Mouse (Mus musculus): ENCODE results near the gene Tomm40.

DNA sequence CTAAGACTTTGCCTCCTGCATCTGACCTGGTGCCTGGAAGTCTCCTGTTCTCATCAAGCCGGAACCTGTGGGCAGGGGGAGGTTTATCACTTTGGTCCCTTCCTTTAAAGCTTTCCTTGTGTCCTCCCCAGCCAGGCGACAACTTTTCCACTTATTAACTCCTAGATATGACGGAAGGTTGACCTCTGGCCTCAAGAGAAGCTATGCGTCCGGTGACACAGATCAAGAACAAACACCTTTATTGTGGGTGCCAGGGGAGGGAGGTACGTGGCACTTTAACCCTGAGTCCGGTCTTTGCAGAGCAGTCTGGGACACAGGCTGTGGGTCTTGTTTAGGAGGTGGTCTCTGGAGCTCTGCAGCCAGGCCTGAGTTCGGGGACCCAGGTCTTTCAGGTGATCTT lies 37.4 kb downstream of the Tomm40 start, which contains the start of gene Apoc2:
- TF ChIP-seq CTCF (IDR thresholded peaks at IDR 0.05; ENCODE audit: borderline replicate concordance, insufficient read depth, low read depth, low read length) (no peak), POLR2A (IDR thresholded peaks at IDR 0.05; ENCODE audit: borderline replicate concordance, insufficient read depth, low read length) (no peak)

All from cerebellum, adult 2 months (tissue).